Mouse (Mus musculus): ENCODE data around the gene Rasef.
"Not testable (repeated sequence)": the region's sequence is repeated elsewhere in the genome, so short reads cannot be mapped to it uniquely, and the experiment has no call there.

Rasef gene

DNA sequence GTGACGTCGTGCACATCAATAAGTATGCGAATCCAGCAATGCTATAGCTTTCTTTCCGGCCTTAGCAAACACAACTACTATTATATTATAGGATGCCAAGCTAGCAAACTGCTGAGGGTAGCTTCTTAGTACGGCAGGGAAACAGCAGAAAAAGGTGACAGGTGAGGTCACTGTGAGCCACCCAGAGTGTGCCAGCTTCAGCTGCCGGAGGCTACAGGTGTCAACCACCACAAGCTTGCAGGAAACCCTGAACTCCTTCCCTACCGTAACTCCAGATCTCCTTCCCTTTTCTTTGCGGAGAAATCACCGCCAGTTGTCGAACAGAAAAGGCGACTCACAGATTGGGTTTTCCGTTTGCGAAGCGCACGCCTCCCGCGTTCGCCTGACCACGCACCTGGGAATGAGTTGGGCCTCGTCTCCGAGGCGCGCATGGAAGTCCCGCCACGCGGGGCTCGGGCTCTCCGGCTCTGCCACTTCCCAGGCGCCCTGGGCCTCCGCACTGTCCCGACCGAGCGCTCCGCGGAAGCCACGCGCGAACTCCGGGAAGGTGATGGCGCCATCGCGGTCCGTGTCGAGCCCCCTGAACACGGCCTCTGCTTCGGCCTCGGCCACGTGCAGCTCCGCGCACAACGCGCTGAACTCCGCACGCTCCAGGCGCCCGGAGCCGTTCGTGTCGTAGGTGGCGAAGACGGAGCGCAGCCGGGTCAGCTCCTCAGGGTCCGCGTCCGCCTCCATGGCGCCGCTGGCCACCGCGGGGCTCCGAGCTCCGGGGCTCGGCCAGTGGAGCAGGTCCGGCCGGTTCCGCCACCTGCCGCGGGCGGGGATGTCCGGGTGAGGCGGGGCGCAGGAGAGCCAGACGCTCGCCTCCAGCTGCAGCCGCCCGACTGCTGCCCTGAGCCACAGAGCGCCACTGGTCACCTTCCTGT lies at the start of gene Rasef:
Gene Rasef, minus strand, starts transcription at position 735 of the 926 bp plus-strand sequence.
- DNase-seq, result no peak

DNA sequence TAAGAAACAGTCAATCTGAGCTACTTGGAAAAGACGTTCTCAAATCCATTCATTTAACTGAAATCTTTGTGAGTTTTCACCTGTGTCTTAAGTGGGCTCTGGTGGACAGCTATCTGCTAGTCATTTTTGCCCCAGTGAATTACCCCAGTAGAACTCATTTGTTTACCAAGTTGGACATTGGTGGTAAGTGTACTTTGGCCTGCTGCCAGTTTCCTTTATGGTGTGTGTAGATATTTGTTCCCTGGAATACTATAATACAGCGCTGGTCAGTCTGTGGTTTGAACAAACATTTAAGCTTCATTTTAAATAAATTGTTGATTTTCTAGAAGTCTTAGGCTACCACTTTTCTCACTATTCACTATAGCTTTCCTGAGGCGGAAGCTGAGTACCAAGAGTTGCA lies 35.8 kb upstream of the Rasef start:
- no peak for DNase-seq

DNA sequence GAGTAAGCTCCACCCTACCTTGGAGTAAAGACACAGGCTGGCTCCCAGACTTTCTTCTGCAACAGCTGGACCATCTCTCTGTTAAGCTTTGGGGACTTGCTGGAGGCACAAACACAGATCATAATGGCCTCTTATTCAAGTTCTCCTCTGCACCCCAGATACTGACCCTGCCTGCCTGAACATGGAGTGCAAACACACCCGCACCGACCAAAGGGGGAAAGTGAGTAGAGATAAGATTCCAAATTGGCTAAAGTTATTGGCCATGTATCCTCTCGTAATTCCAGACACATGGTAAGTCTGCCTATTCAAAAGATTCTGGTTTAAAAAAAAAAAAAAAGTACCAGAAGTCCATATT lies 369 bp upstream of the Rasef start:
- DNase-seq, result no peak

DNA sequence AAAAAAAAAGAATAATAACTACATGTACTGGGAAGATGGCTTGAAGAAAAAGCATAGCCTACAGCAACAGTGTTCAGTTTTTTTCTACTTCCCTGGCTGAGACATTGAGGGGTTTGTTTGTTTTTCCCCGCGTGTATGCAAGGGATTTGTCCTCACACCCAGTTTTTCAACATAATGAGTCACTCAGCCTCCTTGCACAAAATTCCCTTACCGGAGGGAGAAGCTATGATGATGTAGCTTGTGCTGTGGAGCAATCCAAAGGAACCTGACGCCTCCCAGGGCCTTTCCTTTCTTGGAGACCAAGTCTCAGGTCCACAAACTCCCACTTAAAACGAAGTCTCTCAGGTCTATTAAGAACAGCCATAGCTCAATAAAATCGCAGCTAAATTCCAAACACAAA lies 1.3 kb downstream of the Rasef start:
- DNase-seq, result no peak

DNA sequence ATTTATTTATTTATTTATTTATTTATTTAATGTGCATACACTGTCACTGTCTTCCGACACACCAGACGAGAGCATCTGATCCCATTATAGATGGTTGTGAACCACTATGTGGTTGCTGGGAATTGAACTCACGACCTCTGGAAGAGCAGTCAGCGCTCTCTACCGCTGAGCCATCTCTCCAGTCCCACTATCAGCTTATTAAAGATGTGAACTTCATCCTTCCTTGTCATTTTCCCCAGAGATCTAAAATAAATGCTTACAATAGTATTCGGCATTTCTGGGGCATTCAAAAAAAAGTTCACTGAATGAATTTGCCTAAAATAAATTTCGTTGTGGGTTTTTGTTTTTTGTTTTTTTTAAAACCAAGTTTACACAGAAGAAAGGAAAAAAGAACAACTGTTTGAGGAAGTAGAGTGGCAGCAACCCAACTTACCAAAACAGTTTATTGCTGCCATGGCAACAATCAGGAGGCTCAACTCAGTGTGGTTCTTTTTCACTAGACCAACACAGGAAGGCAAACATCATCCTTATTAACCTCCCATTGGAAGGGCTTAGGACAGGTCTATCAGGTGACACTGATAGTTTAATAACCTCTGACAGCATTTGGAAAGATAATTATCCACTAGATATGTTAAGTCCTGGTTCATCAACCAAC lies 2.6 kb downstream of the Rasef start:
- DNase-seq, result no peak

DNA sequence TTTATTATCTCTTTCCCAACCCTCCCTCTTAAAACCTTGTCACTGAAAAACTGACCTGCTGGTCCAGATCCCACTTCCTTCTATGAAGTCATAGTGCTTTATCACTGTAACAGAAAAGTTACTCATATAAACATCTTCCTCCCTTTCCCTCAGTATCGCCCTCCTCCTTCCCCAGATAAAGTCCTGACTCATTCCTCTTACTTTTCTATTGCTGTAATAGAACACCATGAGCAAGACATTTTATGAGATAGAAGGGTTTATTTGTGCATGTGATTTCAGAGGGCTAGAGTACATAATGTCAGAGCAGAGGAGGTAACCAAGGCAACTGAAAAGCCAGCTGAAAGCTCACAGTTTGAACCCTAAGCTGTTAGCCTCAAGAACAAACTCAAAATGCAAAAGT lies 6.6 kb downstream of the Rasef start:
- DNase-seq, result no peak

DNA sequence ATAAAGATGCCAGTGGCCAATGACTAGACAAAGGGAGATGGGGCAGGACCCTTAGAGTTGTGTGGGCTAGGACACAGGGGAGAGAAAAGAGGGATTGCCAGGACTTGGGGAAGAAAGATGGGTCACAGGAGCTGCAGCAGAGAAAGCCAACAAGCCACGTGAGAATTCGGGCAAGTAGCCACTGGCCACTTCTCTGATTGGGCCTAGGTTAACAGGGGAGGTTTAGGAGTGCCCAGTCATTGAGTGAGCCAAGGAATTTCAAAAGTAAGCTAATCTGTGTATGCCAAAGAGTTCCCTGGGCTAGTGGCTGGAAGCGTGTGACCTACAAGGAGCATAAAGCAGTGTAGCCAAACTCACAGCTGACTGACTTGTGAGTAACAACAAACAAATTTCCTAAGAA lies 9.7 kb downstream of the Rasef start:
- DNase-seq, result no peak

DNA sequence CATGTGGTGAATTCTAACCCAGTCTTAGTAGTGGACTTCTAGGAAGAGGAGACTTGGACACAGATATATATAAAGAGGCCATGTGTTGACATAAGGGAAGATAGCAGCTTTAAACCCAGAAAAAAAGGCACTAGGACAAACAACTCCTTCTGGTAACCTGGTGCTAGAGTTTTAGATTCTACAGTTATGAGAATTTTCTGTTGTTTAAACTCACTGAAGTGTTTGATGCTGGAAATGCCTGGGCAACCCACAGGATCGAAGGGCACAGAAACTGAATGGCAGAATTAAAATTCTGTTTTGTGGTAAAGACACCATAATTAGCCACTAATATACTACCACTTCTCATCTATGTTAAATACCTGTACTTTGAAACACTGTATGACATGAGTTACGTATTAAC lies 15.5 kb downstream of the Rasef start:
- DNase-seq, result no peak

DNA sequence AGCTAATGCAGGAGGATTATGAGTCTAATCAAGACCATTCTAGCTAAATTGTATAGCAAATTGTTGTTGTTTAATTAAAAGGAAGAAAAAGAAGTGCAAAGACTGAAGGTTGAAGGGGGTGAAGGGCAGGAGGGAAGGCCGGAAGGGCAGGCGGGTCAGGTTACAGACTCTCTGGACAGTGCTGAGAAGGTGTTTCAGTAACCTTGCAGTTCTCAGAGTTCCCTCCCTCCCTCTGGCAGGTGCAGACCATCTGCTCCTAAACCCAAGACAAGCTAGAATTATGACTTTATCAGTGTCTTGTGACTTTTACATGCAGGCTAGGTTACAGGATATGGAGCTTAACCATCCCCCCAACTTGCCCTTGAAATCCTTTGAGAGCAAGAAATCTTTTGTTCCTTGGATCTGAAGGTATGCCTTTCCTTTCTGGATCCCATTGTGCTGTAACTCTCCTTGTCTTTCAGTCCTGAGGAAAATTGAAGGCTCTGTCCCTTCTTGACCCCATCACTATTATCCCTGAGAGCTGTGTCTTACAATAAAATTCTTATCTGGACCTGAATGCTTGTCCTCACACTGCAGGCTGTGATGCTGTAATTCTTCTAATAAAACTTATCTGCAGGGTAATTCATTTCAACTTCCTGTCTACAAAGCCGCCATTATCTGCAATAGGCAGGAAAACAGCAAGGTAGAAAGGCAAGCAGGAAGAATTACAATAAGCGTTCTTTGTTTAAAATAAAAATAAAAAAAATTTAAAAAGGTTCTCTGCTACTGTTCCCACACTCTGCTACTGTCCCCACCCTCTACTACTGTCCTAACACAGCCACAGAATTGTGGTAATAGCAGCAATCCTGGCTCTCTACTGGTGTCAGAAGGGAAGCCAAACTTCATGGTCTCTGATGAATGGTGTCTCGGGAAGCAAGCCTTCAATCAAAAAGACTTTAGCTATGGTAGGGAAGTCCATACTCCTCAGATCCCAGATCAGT lies 16.7 kb downstream of the Rasef start:
- DNase-seq, result no peak

DNA sequence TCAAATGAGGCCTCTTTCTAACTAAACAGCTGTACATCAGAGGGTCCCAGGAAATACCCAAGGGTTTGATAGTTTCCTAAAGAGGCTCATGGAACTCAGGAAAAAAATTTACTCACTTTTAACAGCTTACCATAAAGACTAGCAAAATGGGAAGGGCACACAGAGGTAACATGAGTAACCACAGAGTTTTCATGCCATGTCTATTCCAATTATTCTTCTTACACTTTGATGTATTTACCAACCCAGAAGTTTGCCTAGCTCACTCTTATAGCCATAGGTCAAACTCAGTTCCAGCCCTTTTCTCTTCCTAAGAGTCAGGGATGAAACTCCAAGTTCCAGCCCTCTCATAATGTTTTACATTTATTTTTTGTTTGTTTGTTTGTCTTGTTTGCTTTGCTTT lies 18.8 kb downstream of the Rasef start:
- DNase-seq, result no peak

DNA sequence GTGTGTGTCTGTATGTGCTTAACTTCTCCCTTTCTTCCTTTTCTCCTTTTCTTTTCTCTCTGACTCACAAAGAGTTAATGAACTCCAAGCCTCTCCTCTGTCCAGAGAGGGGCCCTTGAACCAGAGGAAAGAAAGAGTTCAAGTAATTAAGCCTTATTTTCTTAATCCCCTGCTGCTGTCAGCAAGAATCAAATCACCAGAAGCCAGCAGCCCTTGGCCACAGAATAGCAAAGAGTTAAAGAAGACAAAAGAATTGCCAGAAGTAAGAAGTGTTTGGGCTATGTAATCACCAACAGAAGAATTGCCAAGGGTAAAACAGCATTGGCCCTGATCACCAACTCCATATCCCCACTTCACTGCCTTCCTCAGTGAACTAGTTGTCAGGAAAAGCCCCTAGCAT lies 20.2 kb downstream of the Rasef start:
- DNase-seq, result no peak

DNA sequence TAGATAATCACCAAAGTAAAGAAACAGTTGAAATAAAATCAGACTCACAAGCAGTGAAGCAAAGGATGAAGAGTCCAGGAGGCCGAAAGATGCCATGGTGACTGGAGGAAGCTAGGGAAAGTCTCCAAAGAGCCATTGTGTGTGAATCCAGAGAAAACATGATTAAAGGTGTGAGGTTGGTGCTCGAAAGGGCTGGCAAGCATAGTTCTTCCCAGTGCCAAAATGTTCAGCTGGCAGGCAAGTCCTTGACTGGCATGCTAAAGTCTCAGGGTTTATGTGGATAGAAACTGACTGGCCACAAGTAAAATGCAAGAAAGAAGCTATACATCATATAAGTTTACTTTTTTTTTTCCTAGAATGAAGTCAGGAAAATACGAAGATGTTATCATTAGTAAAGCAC lies 22.6 kb downstream of the Rasef start:
- DNase-seq, result no peak

DNA sequence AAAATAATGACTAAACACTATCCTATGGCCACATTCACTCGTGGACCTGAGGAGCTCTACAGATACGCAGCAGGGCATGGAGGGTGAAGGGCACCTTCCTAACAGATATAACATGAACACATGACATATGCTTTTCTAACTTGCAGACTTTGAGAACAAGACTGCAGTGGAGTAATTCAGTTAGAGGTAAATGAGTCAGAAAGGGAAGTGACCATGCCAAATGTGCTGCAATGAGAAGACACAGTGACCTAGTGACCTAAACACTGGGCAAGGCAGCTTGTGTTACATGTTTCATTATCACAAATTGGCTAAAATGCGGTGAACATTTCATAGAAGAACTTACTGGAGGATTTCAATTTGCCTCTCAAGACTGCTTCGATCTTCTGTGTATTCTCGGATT lies 42.6 kb downstream of the Rasef start:
- no peak for DNase-seq

DNA sequence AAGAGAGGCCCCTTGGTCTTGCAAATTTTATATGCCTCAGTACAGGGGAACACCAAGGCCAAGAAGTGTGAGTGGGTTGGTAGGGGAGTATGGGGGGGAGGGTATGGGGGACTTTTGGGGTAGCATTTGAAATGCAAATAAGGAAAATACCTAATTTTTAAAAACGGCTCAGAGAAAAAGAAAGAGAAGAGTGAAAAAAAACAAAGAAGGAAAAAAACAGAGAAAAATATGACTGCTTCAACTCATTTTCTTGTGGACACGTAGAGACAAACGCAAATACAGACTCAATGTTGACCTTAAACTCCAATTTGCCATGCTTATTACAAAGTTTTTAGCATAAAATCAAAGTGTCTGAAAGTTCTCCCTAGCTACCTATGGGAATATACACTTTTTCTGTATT lies 51.4 kb downstream of the Rasef start:
- DNase-seq, result no peak

DNA sequence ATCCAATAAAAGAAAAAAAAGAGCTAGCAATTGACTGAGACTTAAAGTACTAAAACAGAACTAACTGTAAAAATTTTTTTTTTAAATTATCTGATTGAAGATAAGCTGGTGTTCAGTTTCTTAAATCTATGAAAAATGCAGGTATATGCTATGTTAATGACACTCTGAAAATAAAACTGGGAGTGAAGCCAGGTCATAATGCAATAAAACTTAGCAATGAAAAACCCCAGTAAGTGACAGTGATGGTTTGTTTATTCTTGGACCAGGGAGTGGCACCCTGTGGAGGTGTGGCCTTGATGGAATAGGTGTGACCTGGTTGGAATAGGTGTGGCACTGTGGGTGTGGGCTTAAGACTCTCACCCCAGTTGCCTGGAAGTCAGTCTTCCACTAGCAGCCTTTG lies 71.0 kb downstream of the Rasef start:
- DNase-seq, result no peak

DNA sequence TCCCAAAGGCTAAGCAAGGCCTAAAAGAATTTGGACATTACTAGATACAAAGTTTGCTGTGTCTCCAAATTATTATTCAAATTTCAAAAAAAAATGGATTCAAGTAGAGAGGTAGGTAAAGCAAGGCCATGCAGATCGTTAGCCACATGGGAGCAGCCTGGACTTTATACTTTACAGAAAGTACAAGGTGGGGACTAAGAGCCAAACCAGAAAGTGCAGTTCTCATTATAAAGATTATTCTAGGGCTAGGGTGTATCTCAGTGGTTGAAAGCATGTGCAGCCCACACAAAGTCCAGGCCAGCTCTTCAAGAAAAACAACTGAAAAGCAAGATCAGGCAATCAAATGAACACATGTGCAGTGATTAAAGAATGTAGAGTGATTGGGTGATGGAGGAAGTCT lies 72.0 kb downstream of the Rasef start:
- DNase-seq, result no peak

DNA sequence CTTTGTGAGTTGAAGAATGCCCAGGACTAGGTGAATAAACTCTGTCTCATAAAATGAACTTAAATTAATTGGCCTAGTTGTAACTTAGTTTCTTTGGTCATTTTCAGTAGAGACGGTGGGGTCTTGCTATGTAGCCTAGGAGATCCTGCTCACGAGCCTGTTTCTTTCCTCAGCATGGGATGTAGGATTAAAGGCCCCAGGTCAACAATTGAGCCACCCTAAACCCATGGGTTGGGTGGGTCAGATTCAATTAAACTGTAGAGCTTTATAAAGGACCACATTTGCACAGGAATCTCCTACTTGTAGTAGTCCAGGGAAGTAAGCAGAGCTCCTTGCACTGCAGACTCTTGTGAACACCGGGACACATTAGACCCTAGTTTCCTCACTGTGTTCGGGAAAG lies 107.6 kb downstream of the Rasef start, which contains the start of gene Gm428:
Gene Gm428, plus strand, starts transcription at position 301 of the 400 bp plus-strand sequence.
- DNase-seq, result not testable (repeated sequence)

DNA sequence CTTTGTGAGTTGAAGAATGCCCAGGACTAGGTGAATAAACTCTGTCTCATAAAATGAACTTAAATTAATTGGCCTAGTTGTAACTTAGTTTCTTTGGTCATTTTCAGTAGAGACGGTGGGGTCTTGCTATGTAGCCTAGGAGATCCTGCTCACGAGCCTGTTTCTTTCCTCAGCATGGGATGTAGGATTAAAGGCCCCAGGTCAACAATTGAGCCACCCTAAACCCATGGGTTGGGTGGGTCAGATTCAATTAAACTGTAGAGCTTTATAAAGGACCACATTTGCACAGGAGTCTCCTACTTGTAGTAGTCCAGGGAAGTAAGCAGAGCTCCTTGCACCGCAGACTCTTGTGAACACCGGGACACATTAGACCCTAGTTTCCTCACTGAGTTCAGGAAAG lies 122.7 kb downstream of the Rasef start, which contains the start of gene Gm11239:
Gene Gm11239, plus strand, starts transcription at position 301 of the 400 bp plus-strand sequence.
- not testable (repeated sequence) for DNase-seq
